Mouse (Mus musculus) heart, adult 18-20 months (tissue): ENCODE measurements around the gene Lasp1. TPM values are rescaled to one million over a fixed set of nuclear protein-coding genes. Genes with fewer than 3 reads are reported as not detected.
"Not testable (repeated sequence)": the region's sequence is repeated elsewhere in the genome, so short reads cannot be mapped to it uniquely, and the experiment has no call there.

Source experiments
- DNase-seq, 2 experiments: peaks; one replicate each; pipeline ENCODE4 v3.0.0; 2021 to 2022; ENCODE audit warnings: mixed read lengths in 1 of 2
- long read RNA-seq, 2 experiments: library from polyadenylated mRNA; stranded (forward); transcript quantifications; one replicate each; pipeline ENCODE4 v2.0.0; 2021
- total RNA-seq, 2 experiments: library from RNA; stranded (reverse); gene quantifications; 2 replicates each; pipeline ENCODE4 v1.2.3; 2021

The Lasp1 gene
- 10 to 100 TPM; 34.9 to 36.6 TPM for total RNA-seq
- long read RNA-seq, experiment 1, transcript Lasp1-201 (7 exons, 3,540 nt), result major isoform, 13 of 24 reads
- long read RNA-seq, experiment 1, partial matches to known transcripts, result 0 of 24 reads
- long read RNA-seq, experiment 1, other reads (novel, unspliced or antisense), result 8 of 24 reads
- long read RNA-seq, experiment 2, partial matches to known transcripts, result 0 of 4 reads
- long read RNA-seq, experiment 2, other reads (novel, unspliced or antisense), result 1 of 4 reads

GRCm38 (mm10) chr11:97798782-97799145 is at the start of gene Lasp1:
Gene Lasp1, plus strand, starts transcription at chr11:97799000.
- peak; percentile 89 to 95 for DNase-seq

GRCm38 (mm10) chr11:97753277-97753676 is 45.5 kb upstream of the Lasp1 start:
- no peak for DNase-seq

- DNase-seq, result no peak
Observed at GRCm38 (mm10) chr11:97758125-97758524, 40.7 kb upstream of the Lasp1 start.

GRCm38 (mm10) chr11:97758942-97759341 is 39.9 kb upstream of the Lasp1 start:
- DNase-seq, result no peak

- no peak for DNase-seq
Observed at GRCm38 (mm10) chr11:97761638-97762037, 37.2 kb upstream of the Lasp1 start.

DNA sequence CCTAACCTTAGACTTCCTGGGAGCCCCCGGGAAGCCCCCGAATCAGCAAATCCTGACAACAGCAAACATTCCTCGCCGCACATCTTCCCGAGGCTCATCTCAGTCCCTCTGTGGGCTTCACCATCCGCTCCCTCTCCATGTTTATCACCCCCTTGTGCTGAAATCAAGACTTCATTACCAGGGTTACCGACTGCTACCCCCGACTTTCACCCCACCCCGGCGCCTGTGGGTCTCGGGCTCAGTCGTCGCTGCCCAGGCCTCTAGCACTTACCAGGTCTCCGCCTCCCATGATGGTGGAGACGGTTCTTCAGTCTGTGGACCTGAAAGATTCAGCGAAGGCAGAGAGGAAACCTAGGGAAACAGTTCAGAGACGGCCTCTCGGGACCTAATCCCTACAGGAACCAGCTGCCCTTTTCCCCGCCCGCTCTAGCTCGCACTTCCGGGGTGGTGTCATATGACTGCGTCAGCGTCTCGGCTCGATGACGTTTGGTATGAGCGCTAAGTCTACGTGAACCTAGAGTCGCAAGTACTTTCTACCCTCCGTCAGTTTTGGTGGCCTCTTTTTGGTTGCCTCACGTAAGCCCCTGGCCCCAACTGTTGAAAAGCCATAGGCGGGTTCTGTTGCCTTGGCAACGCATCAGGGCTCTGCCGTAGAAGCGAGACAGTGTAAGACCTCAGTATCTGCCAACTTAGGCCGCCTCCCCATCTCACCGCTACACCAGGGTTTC is 32.5 kb upstream of the Lasp1 start, which contains the start of gene Cwc25:
Cwc25 (minus strand) TSS at position 403 of the 728 bp plus-strand sequence.
- peak; percentile 97 to 98 for DNase-seq

- DNase-seq, result no peak
Observed at GRCm38 (mm10) chr11:97769704-97770103, 29.1 kb upstream of the Lasp1 start.

- no peak for DNase-seq
Observed at GRCm38 (mm10) chr11:97771410-97771809, 27.4 kb upstream of the Lasp1 start.

DNA sequence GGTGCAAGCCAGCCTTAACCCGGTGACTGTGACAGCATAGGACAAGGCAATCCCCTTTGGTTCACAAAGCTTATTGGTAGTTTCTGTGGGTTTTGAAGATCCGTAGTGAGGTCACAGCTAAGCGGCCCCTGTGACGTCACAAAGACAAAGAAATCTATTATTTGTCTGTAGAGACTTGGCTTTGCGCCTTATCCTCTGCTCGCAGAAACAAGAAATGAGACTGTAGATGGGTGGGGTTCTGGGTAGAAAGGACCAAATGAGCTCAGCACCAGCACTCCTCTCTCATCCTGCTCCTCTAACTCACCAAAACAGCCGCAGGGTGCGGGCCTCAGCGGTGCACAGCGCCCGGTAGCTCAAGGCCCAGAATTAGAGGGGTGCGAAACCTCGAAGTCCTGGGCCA is 23.6 kb upstream of the Lasp1 start:
- DNase-seq, result no peak

GRCm38 (mm10) chr11:97775808-97776496 is 22.8 kb upstream of the Lasp1 start, which contains the start of gene 1700001P01Rik:
Gene 1700001P01Rik, minus strand, starts transcription at chr11:97775918.
- no peak for DNase-seq

DNA sequence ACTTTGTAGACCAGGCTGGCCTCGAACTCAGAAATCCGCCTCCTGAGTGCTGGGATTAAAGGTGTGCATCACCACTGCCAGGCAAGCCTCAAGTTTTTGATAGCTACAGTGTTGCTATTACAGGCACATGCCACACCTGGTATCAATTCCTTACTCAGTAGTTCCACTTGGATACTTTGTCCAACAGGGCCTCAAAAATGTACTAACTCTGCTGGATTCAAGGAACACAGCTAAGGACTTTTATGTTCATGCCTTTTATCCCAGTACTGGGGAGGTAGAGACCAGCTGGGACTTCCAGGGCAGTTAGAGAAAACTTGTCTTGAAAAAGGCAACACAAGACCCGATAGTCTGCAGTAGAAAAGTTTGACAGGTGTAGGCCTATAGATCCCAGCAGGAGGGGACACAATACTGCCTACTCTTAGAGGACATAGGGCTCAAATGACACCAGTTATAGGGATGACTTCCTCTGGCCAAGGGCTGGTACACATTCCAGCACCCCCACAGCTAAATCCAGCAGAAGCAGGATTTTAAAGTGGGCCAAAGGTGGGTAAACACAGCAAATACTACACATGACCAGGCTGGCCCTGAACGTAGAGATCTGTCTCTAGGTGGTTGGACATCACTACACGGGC is 22.2 kb upstream of the Lasp1 start:
- DNase-seq, result no peak

GRCm38 (mm10) chr11:97777129-97777529 is 21.7 kb upstream of the Lasp1 start:
- no peak for DNase-seq

DNA sequence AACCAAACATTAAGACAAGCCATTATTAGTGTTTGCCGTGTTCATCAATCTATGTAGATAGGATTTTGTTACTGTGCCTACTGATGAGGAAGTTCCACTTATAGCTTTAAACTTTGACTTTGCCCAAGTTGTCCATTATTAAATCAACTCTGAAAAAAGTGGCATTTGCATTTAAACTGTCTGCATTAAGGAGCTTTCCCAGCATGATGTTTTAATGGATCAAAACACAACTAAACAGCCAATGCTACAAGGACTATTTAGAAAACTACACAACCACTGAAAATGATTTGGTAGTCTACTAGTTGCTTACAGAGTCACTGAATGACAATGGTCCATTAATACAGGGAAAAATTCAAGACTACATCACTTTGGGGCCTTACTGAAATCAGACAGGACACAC is 19.9 kb upstream of the Lasp1 start:
- no peak for DNase-seq

DNA sequence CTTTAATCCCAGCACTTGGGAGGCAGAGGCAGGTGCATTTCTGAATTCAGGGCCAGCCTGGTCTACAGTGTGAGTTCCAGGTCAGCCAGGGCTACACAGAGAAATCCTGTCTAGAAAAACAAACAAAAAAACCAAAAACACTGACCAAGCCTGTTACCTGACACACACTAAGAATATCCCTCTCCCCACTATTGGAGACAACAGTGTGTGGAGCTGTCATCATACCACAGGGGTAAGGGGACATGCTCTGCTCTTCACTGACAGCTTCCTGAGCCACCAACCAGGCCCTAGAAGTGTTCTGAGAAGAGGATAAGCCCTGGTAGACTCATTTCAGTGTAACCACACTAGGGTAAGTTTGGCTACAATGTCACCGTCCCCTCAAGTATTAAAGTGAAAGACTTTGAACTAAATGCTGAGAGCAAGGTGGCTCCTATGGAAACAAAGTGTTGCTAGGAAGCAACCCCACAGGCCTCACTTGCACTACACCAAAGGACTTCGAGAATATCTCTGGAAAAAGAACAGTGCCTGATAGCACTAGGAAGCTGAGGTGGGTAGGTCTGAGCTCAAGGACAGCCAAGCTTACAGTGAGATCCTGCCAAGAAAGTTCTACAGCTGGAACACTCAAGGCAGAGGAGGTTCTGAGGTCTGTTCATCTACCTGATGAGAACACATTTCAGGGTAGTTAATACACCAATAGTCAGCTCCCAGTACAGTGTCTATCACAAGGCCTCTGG is 18.7 kb upstream of the Lasp1 start:
- DNase-seq, result no peak

DNA sequence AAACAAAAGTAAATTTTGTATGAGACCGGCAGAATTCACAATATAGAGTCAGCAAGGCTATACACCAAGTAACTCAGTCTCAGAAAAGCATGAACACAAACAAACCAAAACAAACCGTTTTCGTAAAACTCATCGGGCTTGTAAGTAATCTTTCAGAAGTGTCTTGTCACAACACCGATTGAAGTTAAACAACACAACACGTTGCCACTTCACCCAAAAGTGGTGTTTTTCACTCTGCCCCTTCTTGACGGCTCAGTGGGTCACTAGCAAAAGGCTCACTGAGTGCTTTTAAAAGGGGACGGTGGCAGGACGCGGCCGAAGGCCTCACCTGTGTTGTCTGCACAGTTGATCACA is 17.3 kb upstream of the Lasp1 start:
- DNase-seq, result no peak

DNA sequence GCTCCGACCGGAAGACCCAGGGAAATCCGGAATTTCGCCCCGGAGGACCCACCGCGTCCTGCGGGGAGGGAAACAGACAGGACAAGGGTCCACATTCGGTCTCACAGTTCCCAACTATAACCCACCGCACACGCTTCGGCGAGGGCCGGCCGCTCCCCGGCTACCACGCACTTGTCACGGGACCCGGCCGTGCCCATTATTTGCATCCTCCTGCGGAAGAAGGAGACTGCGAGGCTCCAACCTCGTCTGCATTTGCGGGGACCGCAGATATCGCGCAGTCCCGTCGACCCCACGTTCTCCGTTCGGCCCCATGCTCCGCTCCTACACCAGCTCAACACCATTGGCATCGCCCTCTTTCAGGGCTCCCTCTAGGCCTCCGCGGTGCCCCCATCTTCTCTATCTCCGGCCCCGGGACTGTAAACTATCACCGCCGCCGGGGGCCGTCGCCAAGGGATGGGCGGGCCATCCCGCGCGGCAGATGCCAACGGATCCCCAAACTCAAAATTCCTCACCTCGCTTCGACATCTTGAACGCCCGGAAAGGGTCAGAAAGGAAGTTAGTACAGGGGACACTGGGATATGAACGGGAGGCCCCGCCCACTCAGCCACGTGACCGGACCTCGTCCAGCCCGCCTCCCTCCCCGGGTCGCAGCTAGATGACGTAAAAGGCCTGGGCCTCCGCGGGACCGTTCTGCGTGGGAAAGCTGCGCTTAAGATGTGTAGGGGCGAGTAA is 16.8 kb upstream of the Lasp1 start, which contains the start of gene Rpl23:
Rpl23 (minus strand) TSS at position 606 of the 732 bp plus-strand sequence.
- DNase-seq, result peak; percentile 99 to 100

GRCm38 (mm10) chr11:97782564-97782895 is 16.3 kb upstream of the Lasp1 start:
- DNase-seq, result no peak

DNA sequence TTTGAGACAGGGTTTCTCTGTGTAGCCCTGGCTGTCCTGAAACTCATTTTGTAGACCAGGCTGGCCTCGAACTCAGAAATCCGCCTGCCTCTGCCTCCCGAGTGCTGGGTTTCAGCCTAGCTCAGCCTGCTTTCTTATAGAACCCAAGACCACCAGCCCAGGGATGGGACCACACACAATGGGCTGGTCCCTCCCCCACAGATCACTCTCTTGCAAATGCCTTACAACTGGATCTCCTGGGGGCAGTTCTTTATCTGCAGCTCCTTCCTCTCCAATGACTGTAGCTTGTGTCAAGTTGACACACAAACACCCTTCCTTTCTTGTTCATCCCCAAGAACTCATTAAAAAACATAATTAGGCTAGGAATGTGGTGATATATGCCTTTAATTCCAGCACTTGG is 10.8 kb upstream of the Lasp1 start:
- DNase-seq, result no peak

DNA sequence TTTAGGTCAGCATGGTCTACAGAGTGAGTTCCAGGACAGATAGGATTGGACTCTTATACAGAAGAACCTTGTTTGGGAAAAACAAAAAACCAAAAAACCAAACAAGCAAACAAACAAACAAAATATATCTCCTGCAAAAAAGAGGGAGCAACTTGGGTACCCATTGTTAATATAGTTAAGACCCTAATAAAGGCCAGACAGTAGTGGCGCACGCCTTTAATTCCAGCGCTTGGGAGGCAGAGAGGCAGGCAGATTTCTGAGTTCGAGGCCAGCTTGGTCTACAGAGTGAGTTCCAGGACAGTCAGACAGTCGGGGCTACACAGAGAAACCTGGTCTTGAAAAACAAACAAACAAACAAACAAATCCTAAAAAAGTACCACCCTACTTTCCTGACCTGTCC is 9.1 kb upstream of the Lasp1 start:
- DNase-seq, result no peak

- DNase-seq, result not testable (repeated sequence)
Observed at GRCm38 (mm10) chr11:97790778-97791438, 7.9 kb upstream of the Lasp1 start.

DNA sequence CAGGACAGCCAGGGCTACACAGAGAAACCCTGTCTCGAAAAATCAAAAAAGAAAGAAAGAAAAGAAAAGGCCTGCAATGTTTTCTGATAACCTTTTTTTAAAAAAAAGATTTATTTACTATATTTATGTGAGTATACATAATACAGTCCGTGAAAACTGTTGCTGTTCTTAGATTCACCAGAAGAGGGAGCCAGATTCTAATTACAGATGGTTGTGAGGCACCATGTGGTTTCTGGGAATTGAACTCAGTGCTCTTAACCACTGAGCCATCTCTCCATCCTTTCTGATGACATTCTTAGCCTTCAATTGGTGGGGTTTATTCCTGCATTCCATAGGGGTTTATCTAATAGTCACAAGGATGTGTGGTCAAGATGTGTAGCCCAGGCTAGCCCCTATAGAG is 5.6 kb upstream of the Lasp1 start:
- DNase-seq, result peak; percentile 50 to 84
